Mouse (Mus musculus): ENCODE data around the gene Tdrd5.

GRCm38 (mm10) chr1:156254866-156255265, 48.6 kb downstream of the Tdrd5 start:
- TF ChIP-seq TAL1 (conservative IDR thresholded peaks at IDR 0.05; ENCODE audit: low read depth, low read length) (no peak), CTCF (IDR thresholded peaks at IDR 0.05; ENCODE audit: low read depth, low read length) (no peak), GATA1 (IDR thresholded peaks at IDR 0.05; ENCODE audit: borderline replicate concordance, low read length) (no peak), GATA2 (IDR thresholded peaks at IDR 0.05; ENCODE audit: borderline replicate concordance, low read depth, low read length) (no peak), POLR2AphosphoS5 (IDR thresholded peaks at IDR 0.05; ENCODE audit: insufficient replicate concordance, low read depth, low read length) (no peak)

Measured in G1E (cell line).